Mouse (Mus musculus): ENCODE measurements around the gene Arhgef11.

DNA sequence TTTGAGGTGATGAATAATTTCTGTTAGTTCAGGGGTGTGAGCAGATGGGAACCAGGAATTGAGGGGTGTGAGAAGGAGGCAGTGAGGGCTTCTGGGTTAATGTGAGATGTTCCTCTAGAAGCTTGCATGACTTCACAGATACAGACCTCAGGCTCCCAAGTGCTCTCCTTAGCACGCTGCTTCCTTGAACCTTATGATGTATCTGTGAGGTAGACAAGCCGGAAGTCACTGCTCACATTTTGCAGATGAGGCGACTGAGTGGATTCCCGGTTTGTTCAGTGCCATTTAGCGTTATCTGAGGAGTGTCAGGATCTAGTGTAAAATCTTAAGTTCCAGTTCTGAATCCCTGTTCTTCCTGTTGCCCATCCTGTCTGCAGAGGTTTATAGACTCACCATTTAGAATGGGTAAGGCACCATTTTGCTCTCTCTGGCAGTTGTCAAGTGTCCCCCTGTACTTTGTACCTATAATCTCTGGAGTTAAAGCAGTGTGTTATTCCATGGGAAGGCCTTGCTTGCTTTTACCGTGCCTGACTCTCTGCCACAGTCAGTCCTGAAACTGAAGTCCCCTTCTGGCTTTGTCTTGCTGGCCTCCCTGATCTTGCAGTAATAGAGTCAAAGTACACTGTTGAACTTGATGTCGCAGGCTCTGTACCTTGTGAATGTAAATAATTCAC lies 3.0 kb downstream of the Arhgef11 start:
- TF ChIP-seq CTCF (IDR thresholded peaks at IDR 0.05; ENCODE audit: low read depth, low read length), result no peak
- TF ChIP-seq POLR2A (IDR thresholded peaks at IDR 0.05; ENCODE audit: borderline replicate concordance, low read depth, low read length), result no peak

All from bone marrow macrophage, adult 2 months (primary cell).